Mouse (Mus musculus): Measurements from ENCODE around the gene Olfr1218. TPM values are rescaled to one million over a fixed set of nuclear protein-coding genes. Genes with fewer than 3 reads are reported as not detected.
"Not testable (repeated sequence)": the region's sequence is repeated elsewhere in the genome, so short reads cannot be mapped to it uniquely, and the experiment has no call there.

Olfr1218 gene
- not detected in 2 replicates for polyA plus RNA-seq (2015; fragmentation: Nextera tagmentation; extraction: Ambion mirVana)

GRCm38 (mm10) chr2:89061087-89061486, at the start of gene Olfr1218:
Gene Olfr1218, minus strand, starts transcription at chr2:89061187.
- Histone ChIP-seq H3K36me3 (ENCODE audit: control insufficient read depth, insufficient read depth) (no peaks in the 10 kb centered on the region), H3K9ac (ENCODE audit: low read depth, low read length) (no peak within 1 kb of the TSS), H3K4me2 (replicated peaks; ENCODE audit: low read depth) (no peak within 1 kb of the TSS), H3K27ac (ENCODE audit: low read depth, low read length) (no peak within 1 kb of the TSS), H3K9me3 (ENCODE audit: control insufficient read depth) (no peaks in the 10 kb centered on the region), H3K4me3 (ENCODE audit: low read depth, low read length) (no peak within 1 kb of the TSS), H3K27me3 (replicated peaks; ENCODE audit: control insufficient read depth, insufficient read depth, low read length) (no peaks in the 10 kb centered on the region), H3K4me1 (replicated peaks; ENCODE audit: control insufficient read depth, insufficient read depth, low read length) (no peaks in the 10 kb centered on the region)
- ATAC-seq: no peak
- TF ChIP-seq CTCF (IDR thresholded peaks at IDR 0.05; ENCODE audit: low read depth): no peak

DNA sequence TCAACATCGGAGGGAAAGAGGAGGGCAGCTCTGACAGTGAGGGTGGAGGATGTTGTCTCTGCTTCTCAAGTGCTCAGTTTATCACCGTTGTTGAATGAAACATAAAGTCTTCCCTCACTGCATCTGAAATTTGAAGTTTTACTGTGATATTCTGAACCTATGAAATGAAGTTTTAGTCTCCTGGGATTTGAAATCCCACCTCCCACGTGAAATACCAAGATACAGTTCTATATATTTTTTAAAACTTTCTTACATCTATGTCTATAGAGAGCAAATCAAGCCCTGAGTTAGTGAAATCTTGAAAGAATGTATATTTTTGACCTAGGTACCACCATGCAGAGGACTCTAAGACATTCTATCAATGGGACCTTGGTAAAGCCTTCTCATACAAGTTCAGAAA, 45.7 kb upstream of the Olfr1218 start, which contains the start of gene Olfr1220:
Gene Olfr1220 (minus strand): TSS at position 101 of the 400 bp plus-strand sequence.
- Histone ChIP-seq H3K9ac (ENCODE audit: low read depth, low read length) (no peak within 1 kb of the TSS), H3K36me3 (ENCODE audit: control insufficient read depth, insufficient read depth) (no peaks in the 10 kb centered on the region), H3K4me2 (replicated peaks; ENCODE audit: low read depth) (no peak within 1 kb of the TSS), H3K27me3 (replicated peaks; ENCODE audit: control insufficient read depth, insufficient read depth, low read length) (no peaks in the 10 kb centered on the region), H3K4me1 (replicated peaks; ENCODE audit: control insufficient read depth, insufficient read depth, low read length) (no peaks in the 10 kb centered on the region), H3K9me3 (ENCODE audit: control insufficient read depth) (no peaks in the 10 kb centered on the region), H3K27ac (ENCODE audit: low read depth, low read length) (no peak within 1 kb of the TSS), H3K4me3 (ENCODE audit: low read depth, low read length) (no peak within 1 kb of the TSS)
- 72% methylated on average over 3 of the region's 3 CpGs for WGBS
- ATAC-seq: no peak
- TF ChIP-seq CTCF (IDR thresholded peaks at IDR 0.05; ENCODE audit: low read depth): no peak

- ATAC-seq: no peak
- Histone ChIP-seq H3K27me3 (replicated peaks; ENCODE audit: control insufficient read depth, insufficient read depth, low read length) (no peaks in the 10 kb centered on the region), H3K27ac (ENCODE audit: low read depth, low read length) (no peak overlapping the region), H3K9ac (ENCODE audit: low read depth, low read length) (no peak overlapping the region), H3K9me3 (ENCODE audit: control insufficient read depth) (no peaks in the 10 kb centered on the region), H3K4me3 (ENCODE audit: low read depth, low read length) (no peak overlapping the region), H3K4me2 (replicated peaks; ENCODE audit: low read depth) (no peak overlapping the region), H3K4me1 (replicated peaks; ENCODE audit: control insufficient read depth, insufficient read depth, low read length) (no peaks in the 10 kb centered on the region), H3K36me3 (ENCODE audit: control insufficient read depth, insufficient read depth) (no peaks in the 10 kb centered on the region)
- no peak for TF ChIP-seq CTCF (IDR thresholded peaks at IDR 0.05; ENCODE audit: low read depth)
Measured at GRCm38 (mm10) chr2:89105651-89106050, 44.7 kb upstream of the Olfr1218 start.

- H3K27me3 ChIP-seq (replicated peaks; ENCODE audit: control insufficient read depth, insufficient read depth, low read length): no peaks in the 10 kb centered on the region
- no peaks in the 10 kb centered on the region for H3K36me3 ChIP-seq (ENCODE audit: control insufficient read depth, insufficient read depth)
- TF ChIP-seq CTCF (IDR thresholded peaks at IDR 0.05; ENCODE audit: low read depth): no peak
- H3K4me3 ChIP-seq (ENCODE audit: low read depth, low read length): no peak overlapping the region
- H3K27ac ChIP-seq (ENCODE audit: low read depth, low read length): no peak overlapping the region
- H3K4me2 ChIP-seq (replicated peaks; ENCODE audit: low read depth): no peak overlapping the region
- ATAC-seq: no peak
- no peaks in the 10 kb centered on the region for H3K9me3 ChIP-seq (ENCODE audit: control insufficient read depth)
- no peak overlapping the region for H3K9ac ChIP-seq (ENCODE audit: low read depth, low read length)
- H3K4me1 ChIP-seq (replicated peaks; ENCODE audit: control insufficient read depth, insufficient read depth, low read length): no peaks in the 10 kb centered on the region
- 100% methylated on average over 1 of the region's 1 CpGs for WGBS
Measured at GRCm38 (mm10) chr2:89093848-89094247, 32.9 kb upstream of the Olfr1218 start.

DNA sequence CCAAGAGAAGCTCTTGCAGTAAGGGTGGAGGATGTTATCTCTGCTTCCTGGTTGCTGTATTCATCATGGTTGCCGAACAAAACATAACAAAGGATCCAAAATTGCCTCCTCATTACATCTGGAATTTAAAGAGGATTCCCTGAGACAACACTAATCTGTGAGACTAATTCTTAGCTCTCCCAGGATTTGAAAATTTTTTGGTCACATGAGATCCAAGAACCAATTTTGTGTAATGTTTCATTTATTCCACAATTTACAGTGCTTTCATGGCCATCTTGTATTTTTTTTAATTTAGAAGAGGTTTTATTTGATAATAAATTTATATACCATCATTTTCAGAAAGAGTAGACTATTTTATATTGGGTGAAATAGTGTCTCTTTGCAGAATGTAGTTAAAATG, 22.4 kb upstream of the Olfr1218 start, which contains the start of gene Olfr1219:
Gene Olfr1219 (minus strand): TSS at position 101 of the 400 bp plus-strand sequence.
- no peaks in the 10 kb centered on the region for H3K9me3 ChIP-seq (ENCODE audit: control insufficient read depth)
- no peak for ATAC-seq
- H3K4me3 ChIP-seq (ENCODE audit: low read depth, low read length): no peak within 1 kb of the TSS
- no peak for TF ChIP-seq CTCF (IDR thresholded peaks at IDR 0.05; ENCODE audit: low read depth)
- no peak within 1 kb of the TSS for H3K27ac ChIP-seq (ENCODE audit: low read depth, low read length)
- no peaks in the 10 kb centered on the region for H3K4me1 ChIP-seq (replicated peaks; ENCODE audit: control insufficient read depth, insufficient read depth, low read length)
- no peaks in the 10 kb centered on the region for H3K27me3 ChIP-seq (replicated peaks; ENCODE audit: control insufficient read depth, insufficient read depth, low read length)
- WGBS: 54% methylated on average over 1 of the region's 1 CpGs
- no peaks in the 10 kb centered on the region for H3K36me3 ChIP-seq (ENCODE audit: control insufficient read depth, insufficient read depth)
- no peak within 1 kb of the TSS for H3K9ac ChIP-seq (ENCODE audit: low read depth, low read length)
- H3K4me2 ChIP-seq (replicated peaks; ENCODE audit: low read depth): no peak within 1 kb of the TSS

DNA sequence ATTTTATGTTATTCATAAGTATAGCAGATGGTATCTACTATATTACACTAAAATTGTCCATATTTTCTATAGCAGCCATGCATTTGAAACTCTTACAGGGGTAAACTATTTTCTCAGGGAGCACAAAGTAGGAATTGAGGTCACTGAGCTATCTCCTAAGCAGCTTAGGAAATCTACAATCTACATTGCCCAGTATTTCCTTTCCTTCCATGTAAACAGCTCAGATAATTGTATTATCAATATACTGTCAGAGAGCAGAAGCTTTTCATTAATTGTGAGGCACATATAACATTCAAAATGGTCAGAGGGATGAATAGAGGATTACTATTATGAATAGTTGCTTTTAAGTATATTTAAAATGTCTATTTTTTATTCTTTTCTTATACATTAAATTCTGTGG, 20.5 kb upstream of the Olfr1218 start:
- no peak for TF ChIP-seq CTCF (IDR thresholded peaks at IDR 0.05; ENCODE audit: low read depth)
- H3K36me3 ChIP-seq (ENCODE audit: control insufficient read depth, insufficient read depth): no peaks in the 10 kb centered on the region
- H3K9me3 ChIP-seq (ENCODE audit: control insufficient read depth): no peaks in the 10 kb centered on the region
- H3K27me3 ChIP-seq (replicated peaks; ENCODE audit: control insufficient read depth, insufficient read depth, low read length): no peaks in the 10 kb centered on the region
- H3K4me3 ChIP-seq (ENCODE audit: low read depth, low read length): no peak overlapping the region
- H3K27ac ChIP-seq (ENCODE audit: low read depth, low read length): no peak overlapping the region
- ATAC-seq: no peak
- H3K9ac ChIP-seq (ENCODE audit: low read depth, low read length): no peak overlapping the region
- no peaks in the 10 kb centered on the region for H3K4me1 ChIP-seq (replicated peaks; ENCODE audit: control insufficient read depth, insufficient read depth, low read length)
- H3K4me2 ChIP-seq (replicated peaks; ENCODE audit: low read depth): no peak overlapping the region

GRCm38 (mm10) chr2:89031965-89032364, 29.0 kb downstream of the Olfr1218 start, which contains the start of gene Olfr1217:
Gene Olfr1217, minus strand, starts transcription at chr2:89032065.
- Histone ChIP-seq H3K9me3 (ENCODE audit: control insufficient read depth) (no peaks in the 10 kb centered on the region), H3K36me3 (ENCODE audit: control insufficient read depth, insufficient read depth) (no peaks in the 10 kb centered on the region), H3K27ac (ENCODE audit: low read depth, low read length) (no peak within 1 kb of the TSS), H3K4me3 (ENCODE audit: low read depth, low read length) (no peak within 1 kb of the TSS), H3K4me2 (replicated peaks; ENCODE audit: low read depth) (no peak within 1 kb of the TSS), H3K4me1 (replicated peaks; ENCODE audit: control insufficient read depth, insufficient read depth, low read length) (no peaks in the 10 kb centered on the region), H3K27me3 (replicated peaks; ENCODE audit: control insufficient read depth, insufficient read depth, low read length) (no peaks in the 10 kb centered on the region), H3K9ac (ENCODE audit: low read depth, low read length) (no peak within 1 kb of the TSS)
- TF ChIP-seq CTCF (IDR thresholded peaks at IDR 0.05; ENCODE audit: low read depth): no peak
- no peak for ATAC-seq
- WGBS: 65% methylated on average over 2 of the region's 2 CpGs

DNA sequence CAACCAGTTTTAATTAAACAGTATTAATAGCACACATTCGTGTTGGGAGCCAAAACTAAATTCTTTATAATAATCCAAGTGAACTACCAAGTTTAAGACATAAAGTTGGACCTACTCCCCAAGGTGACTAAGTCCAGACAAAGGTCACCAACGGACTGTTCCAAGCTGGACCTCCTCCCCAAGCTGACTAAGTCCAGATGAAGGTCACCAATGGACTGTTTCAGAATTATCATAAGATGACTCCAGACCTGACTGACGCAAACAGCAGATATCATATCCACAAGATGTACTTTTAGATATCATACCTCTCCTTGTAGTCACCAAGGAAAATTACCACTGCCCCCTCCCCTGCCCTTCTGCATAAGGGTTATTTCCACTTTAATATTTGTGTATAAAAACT, 39.6 kb downstream of the Olfr1218 start:
- not testable (repeated sequence) for H3K9ac ChIP-seq (ENCODE audit: low read depth, low read length); H3K36me3 ChIP-seq (ENCODE audit: control insufficient read depth, insufficient read depth); H3K4me2 ChIP-seq (replicated peaks; ENCODE audit: low read depth); H3K4me3 ChIP-seq (ENCODE audit: low read depth, low read length); H3K27ac ChIP-seq (ENCODE audit: low read depth, low read length); H3K27me3 ChIP-seq (replicated peaks; ENCODE audit: control insufficient read depth, insufficient read depth, low read length); ATAC-seq; H3K4me1 ChIP-seq (replicated peaks; ENCODE audit: control insufficient read depth, insufficient read depth, low read length); H3K9me3 ChIP-seq (ENCODE audit: control insufficient read depth)
- 65% methylated on average over 3 of the region's 3 CpGs for WGBS

Measured in intestine, postnatal 0 days (tissue).